Mouse (Mus musculus) kidney, embryonic 15.5 days (tissue): ENCODE measurements around the gene Kcng4. TPM values are rescaled to one million over a fixed set of nuclear protein-coding genes. Genes with fewer than 3 reads are reported as not detected.

Experiments
- ATAC-seq: fragments of 200-750 bp; cut with Nextera tagmentation; replicated peaks from 2 replicates; pipeline ENCODE4 v1.8.0; 2017; ENCODE audit warnings: moderate TSS enrichment; ENCODE audit not compliant: low FRiP score
- H3K27ac ChIP-seq: fragments of 300-500 bp; sonication (generic); 2 replicates; pipeline ENCODE4 v1.5.1; 2015; ENCODE audit warnings: mild to moderate bottlenecking, inconsistent platforms
- H3K27me3 ChIP-seq: fragments of 300-500 bp; sonication (generic); 2 replicates; pipeline ENCODE4 v1.6.1; 2015; ENCODE audit warnings: inconsistent platforms
- H3K36me3 ChIP-seq: fragments of 300-500 bp; sonication (generic); 2 replicates; pipeline ENCODE4 v1.6.1; 2015; ENCODE audit warnings: inconsistent platforms
- H3K4me1 ChIP-seq: fragments of 300-500 bp; sonication (generic); 2 replicates; pipeline ENCODE4 v1.6.1; 2015; ENCODE audit warnings: inconsistent platforms
- H3K4me2 ChIP-seq: fragments of 300-500 bp; sonication (generic); 2 replicates; pipeline ENCODE4 v1.6.1; 2015; ENCODE audit warnings: moderate library complexity, mild to moderate bottlenecking, inconsistent platforms
- H3K4me3 ChIP-seq: fragments of 300-500 bp; sonication (generic); replicated peaks from 2 replicates; pipeline ENCODE4 v1.5.1; 2015; ENCODE audit warnings: mild to moderate bottlenecking, inconsistent platforms
- H3K9ac ChIP-seq: fragments of 300-500 bp; sonication (generic); 2 replicates; pipeline ENCODE4 v1.6.1; 2015; ENCODE audit warnings: mild to moderate bottlenecking, inconsistent platforms
- H3K9me3 ChIP-seq: fragments of 300-500 bp; sonication (generic); replicated peaks from 2 replicates; pipeline ENCODE4 v1.6.1; 2016; ENCODE audit warnings: inconsistent platforms
- WGBS: fragments of 180-500 bp; shearing (Covaris S2); methylation state at CpG from one replicate; pipeline ENCODE4 v1.1.7; 2015; ENCODE audit warnings: mixed read lengths; 5-methylcytosine and 5-hydroxymethylcytosine counted together
- polyA plus RNA-seq: library from polyadenylated mRNA; unstranded; fragments of >200 nt; fragmentation: Nextera tagmentation; extraction: Ambion mirVana; gene quantifications from 2 replicates; pipeline ENCODE4 v1.2.1, GENCODE M21; 2015

Gene Kcng4
- polyA plus RNA-seq, 1 experiment from 2014 or later, result 0.05 TPM

DNA sequence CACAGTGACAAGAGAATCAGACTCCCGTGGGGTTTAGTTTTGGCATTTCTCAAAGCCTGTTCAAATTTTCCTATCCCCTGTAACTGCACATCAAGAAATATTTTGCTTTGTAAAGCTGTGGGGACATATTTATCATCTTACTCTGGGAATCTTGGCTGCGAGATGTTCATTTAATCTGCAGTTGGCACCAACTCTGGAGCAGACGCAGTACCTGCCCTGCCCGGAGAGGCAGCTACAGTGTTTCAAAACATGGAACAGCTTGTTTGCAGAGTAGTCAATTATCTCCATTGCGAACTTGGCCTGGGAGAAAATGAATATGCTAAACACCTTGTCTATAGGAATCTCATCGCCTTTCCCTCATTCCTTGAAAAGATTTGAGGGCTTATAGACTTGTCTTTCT, 2.8 kb upstream of the Kcng4 start:
- Histone ChIP-seq H3K4me2 (no peak overlapping the region), H3K27me3 (peaks cover 30% of the 10 kb centered on the region), H3K4me1 (peaks cover 24% of the 10 kb centered on the region), H3K36me3 (no peaks in the 10 kb centered on the region), H3K4me3 (no peak overlapping the region), H3K9me3 (no peaks in the 10 kb centered on the region), H3K9ac (no peak overlapping the region), H3K27ac (no peak overlapping the region)
- WGBS, result 88% methylated on average over 6 of the region's 6 CpGs
- ATAC-seq, result no peak

DNA sequence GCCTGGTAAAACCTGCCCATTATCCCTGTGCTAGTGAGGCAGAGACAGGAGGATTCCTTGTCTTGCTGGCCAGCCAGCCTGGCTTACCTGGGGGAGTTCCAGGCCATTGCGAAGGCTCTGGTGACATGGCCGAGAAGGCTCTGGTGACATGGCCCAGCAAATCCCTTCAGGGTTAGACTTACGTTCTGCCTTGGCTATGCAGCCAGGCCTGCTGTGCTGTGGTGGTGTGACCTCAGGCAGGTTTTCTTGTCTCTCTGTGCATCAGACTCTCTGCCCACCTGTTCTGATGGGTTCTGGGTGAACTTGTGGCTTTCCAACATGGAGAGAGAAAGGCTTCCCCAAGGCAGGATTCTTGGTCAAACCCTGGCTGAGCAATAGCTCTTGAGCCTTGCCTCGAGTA, 1.9 kb upstream of the Kcng4 start:
- H3K4me2 ChIP-seq, result no peak overlapping the region
- no peak overlapping the region for H3K4me3 ChIP-seq
- ATAC-seq, result no peak
- H3K27ac ChIP-seq, result no peak overlapping the region
- WGBS, result 88% methylated on average over 4 of the region's 4 CpGs
- no peaks in the 10 kb centered on the region for H3K36me3 ChIP-seq
- no peaks in the 10 kb centered on the region for H3K9me3 ChIP-seq
- H3K9ac ChIP-seq, result no peak overlapping the region
- H3K4me1 ChIP-seq, result peaks cover 31% of the 10 kb centered on the region
- peaks cover 39% of the 10 kb centered on the region for H3K27me3 ChIP-seq

DNA sequence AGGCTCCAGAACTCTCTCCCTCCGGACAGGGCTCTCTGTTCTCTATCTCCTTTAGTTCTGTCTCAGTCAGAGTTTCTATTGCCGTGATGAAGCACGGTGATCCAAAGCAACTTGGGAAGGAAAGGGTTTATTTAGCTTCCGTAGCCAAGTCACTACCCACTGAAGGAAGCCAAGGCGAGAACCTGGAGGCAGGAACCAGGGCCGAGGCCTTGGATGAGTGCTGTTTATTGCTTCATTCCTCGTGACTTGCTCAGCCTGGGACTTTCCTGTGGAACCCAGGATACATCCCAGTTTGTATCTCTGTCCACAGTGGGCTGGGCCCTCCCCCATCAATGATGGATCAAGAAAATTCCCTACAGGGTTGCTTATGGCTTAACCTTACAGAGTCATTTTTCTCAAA, 1.3 kb upstream of the Kcng4 start:
- 53% methylated on average over 7 of the region's 7 CpGs for WGBS
- ATAC-seq, result no peak

GRCm38 (mm10) chr8:119635958-119636357, 478 bp upstream of the Kcng4 start:
- H3K4me2 ChIP-seq, result no peak overlapping the region
- no peak overlapping the region for H3K4me3 ChIP-seq
- no peak for ATAC-seq
- H3K9ac ChIP-seq, result no peak overlapping the region
- peaks cover 51% of the 10 kb centered on the region for H3K27me3 ChIP-seq
- peaks cover 34% of the 10 kb centered on the region for H3K4me1 ChIP-seq
- no peaks in the 10 kb centered on the region for H3K36me3 ChIP-seq
- WGBS, result 71% methylated on average over 2 of the region's 2 CpGs
- H3K9me3 ChIP-seq, result no peaks in the 10 kb centered on the region
- no peak overlapping the region for H3K27ac ChIP-seq

More for the DNA sequence above, 1.3 kb upstream of the Kcng4 start:
- Histone ChIP-seq H3K4me3 (no peak overlapping the region), H3K4me2 (no peak overlapping the region), H3K9me3 (no peaks in the 10 kb centered on the region), H3K4me1 (peaks cover 31% of the 10 kb centered on the region), H3K27me3 (peaks cover 45% of the 10 kb centered on the region), H3K36me3 (no peaks in the 10 kb centered on the region), H3K9ac (no peak overlapping the region), H3K27ac (no peak overlapping the region)

DNA sequence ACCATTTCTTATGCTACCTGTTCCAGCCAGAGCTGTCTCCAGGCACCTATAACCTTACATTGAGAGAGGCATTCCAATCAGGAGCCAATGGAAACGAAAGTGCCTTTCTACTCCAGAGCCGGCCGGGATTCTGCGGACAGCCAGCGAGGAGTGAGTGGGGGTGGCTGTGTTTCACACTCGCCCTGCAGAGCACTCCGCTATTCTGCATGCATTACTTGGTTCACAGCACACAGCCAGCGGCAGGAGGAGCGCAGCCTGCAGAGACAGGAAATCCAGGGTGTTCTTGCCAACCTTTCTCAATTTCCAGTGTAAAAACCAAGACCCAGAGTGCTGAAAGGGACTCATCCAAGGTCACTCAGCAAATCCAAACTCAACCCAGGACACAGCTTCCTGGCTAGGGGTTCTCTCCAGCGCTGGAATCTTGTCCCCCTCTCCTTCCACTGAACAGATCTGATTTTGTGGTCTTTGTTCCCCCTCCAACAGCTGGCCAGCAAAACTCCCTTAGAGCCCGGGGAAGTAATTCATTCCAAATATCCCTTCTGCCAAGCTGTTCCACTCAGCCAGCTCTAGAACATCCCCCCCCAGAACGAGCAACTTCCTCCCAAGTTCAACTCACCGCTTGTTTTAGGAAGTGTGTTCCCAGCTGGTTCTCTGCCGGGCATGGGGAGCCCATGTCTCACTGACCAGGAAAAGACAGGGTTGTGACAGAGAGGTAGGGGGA, 704 bp downstream of the Kcng4 start:
- 0 out of 2 replicates have a peak, but pooled peaks have one; percentile 37 for ATAC-seq
- Histone ChIP-seq H3K9ac (peak overlapping the region; percentile 8; the same call in 1 of the 2 replicates), H3K4me1 (peaks cover 37% of the 10 kb centered on the region), H3K27me3 (peaks cover 51% of the 10 kb centered on the region), H3K4me2 (peak overlapping the region; percentile 24), H3K4me3 (no peak overlapping the region), H3K9me3 (no peaks in the 10 kb centered on the region), H3K27ac (no peak overlapping the region), H3K36me3 (no peaks in the 10 kb centered on the region)
- WGBS, result 17% methylated on average over 14 of the region's 14 CpGs

DNA sequence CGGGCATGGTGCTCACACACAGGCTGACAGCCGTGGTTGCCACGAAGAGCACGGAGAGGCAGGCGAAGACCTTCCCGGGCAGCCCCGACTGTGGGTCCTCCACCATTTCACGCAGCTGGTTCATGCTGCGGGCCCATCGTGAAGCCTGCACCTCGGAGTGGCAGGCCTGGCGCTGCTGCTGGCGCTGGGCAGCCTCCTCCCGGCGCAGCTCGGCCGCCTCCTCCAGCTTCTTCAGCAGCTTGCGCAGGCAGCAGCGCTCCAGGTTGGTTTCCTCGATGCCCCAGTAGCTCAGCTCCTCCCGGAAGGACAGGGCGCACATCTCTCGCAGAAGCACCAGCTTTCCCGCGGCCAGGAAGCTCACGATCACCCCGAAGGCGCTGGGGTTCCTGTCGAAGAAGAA, 2.6 kb downstream of the Kcng4 start:
- WGBS, result 50% methylated on average over 29 of the region's 29 CpGs
- no peak for ATAC-seq
- H3K27me3 ChIP-seq, result peaks cover 51% of the 10 kb centered on the region

GRCm38 (mm10) chr8:119632246-119632645, 3.2 kb downstream of the Kcng4 start:
- peaks cover 48% of the 10 kb centered on the region for H3K27me3 ChIP-seq
- H3K4me1 ChIP-seq, result peaks cover 45% of the 10 kb centered on the region
- WGBS, result 83% methylated on average over 9 of the region's 9 CpGs
- ATAC-seq, result no peak
- no peak overlapping the region for H3K4me2 ChIP-seq
- H3K9me3 ChIP-seq, result no peaks in the 10 kb centered on the region
- no peak overlapping the region for H3K4me3 ChIP-seq
- no peak overlapping the region for H3K9ac ChIP-seq
- H3K27ac ChIP-seq, result no peak overlapping the region
- no peaks in the 10 kb centered on the region for H3K36me3 ChIP-seq

More for the DNA sequence above, 2.6 kb downstream of the Kcng4 start:
- no peak overlapping the region for H3K9ac ChIP-seq
- no peak overlapping the region for H3K27ac ChIP-seq
- no peaks in the 10 kb centered on the region for H3K9me3 ChIP-seq
- H3K4me1 ChIP-seq, result peaks cover 39% of the 10 kb centered on the region
- no peaks in the 10 kb centered on the region for H3K36me3 ChIP-seq
- H3K4me3 ChIP-seq, result no peak overlapping the region
- no peak overlapping the region for H3K4me2 ChIP-seq

DNA sequence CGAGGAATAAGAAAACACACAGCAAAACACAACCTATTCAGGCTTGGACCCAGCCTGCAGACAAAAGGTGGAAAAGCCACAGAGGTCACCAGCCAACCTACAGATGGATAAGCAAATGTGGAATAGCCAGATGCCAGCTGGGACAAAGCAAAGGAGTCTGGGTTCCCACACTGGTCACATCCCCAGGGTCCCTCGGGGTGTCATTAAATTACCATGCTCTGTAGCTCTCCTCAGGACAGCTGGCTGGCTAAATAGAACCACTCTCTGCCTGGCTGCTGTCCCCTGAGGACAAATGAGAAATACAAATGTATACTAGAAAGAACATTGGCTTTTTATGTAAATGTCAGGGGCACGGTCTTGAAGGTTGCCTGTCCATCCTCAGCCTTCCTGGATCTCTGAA, 4.6 kb downstream of the Kcng4 start:
- Histone ChIP-seq H3K9me3 (no peaks in the 10 kb centered on the region), H3K4me2 (no peak overlapping the region), H3K9ac (no peak overlapping the region), H3K27me3 (peaks cover 40% of the 10 kb centered on the region), H3K27ac (no peak overlapping the region), H3K4me1 (peaks cover 44% of the 10 kb centered on the region), H3K4me3 (no peak overlapping the region), H3K36me3 (no peaks in the 10 kb centered on the region)
- no peak for ATAC-seq
- 31% methylated on average over 3 of the region's 3 CpGs for WGBS

GRCm38 (mm10) chr8:119627613-119628359, 7.7 kb downstream of the Kcng4 start:
- 0 out of 2 replicates have a peak, but pooled peaks have one; percentile 47 for ATAC-seq
- Histone ChIP-seq H3K4me2 (no peak overlapping the region), H3K27me3 (peaks cover 16% of the 10 kb centered on the region), H3K4me1 (peaks cover 19% of the 10 kb centered on the region; the same call in 1 of the 2 replicates), H3K4me3 (no peak overlapping the region), H3K9ac (no peak overlapping the region), H3K9me3 (no peaks in the 10 kb centered on the region), H3K27ac (no peak overlapping the region), H3K36me3 (no peaks in the 10 kb centered on the region)
- WGBS, result 38% methylated on average over 10 of the region's 10 CpGs

GRCm38 (mm10) chr8:119627199-119627598, 8.3 kb downstream of the Kcng4 start:
- Histone ChIP-seq H3K36me3 (no peaks in the 10 kb centered on the region), H3K4me3 (no peak overlapping the region), H3K4me1 (peaks cover 18% of the 10 kb centered on the region; the same call in 1 of the 2 replicates), H3K27me3 (peaks cover 10% of the 10 kb centered on the region), H3K4me2 (no peak overlapping the region), H3K9me3 (no peaks in the 10 kb centered on the region), H3K27ac (no peak overlapping the region), H3K9ac (no peak overlapping the region)
- 87% methylated on average over 7 of the region's 7 CpGs for WGBS
- no peak for ATAC-seq

- WGBS, result 87% methylated on average over 22 of the region's 22 CpGs
- Histone ChIP-seq H3K36me3 (no peaks in the 10 kb centered on the region), H3K4me2 (no peak overlapping the region), H3K4me3 (no peak overlapping the region), H3K27me3 (no peaks in the 10 kb centered on the region), H3K9me3 (no peaks in the 10 kb centered on the region), H3K9ac (no peak overlapping the region), H3K4me1 (peaks cover 12% of the 10 kb centered on the region; the same call in 1 of the 2 replicates), H3K27ac (no peak overlapping the region)
- no peak for ATAC-seq
Observed at GRCm38 (mm10) chr8:119625788-119626187, 9.7 kb downstream of the Kcng4 start.

GRCm38 (mm10) chr8:119624916-119625315, 10.6 kb downstream of the Kcng4 start:
- Histone ChIP-seq H3K9ac (no peak overlapping the region), H3K36me3 (no peaks in the 10 kb centered on the region), H3K4me2 (no peak overlapping the region), H3K27ac (no peak overlapping the region), H3K4me3 (no peak overlapping the region), H3K27me3 (no peaks in the 10 kb centered on the region), H3K9me3 (no peaks in the 10 kb centered on the region), H3K4me1 (0 out of 2 replicates have a peak, but pooled peaks cover 9% of the 10 kb centered on the region)
- 90% methylated on average over 7 of the region's 7 CpGs for WGBS
- ATAC-seq, result no peak
